Mouse (Mus musculus): ENCODE data around the gene Aptx. TPM values are rescaled to one million over a fixed set of nuclear protein-coding genes. Genes with fewer than 3 reads are reported as not detected.

Aptx gene
- 28.3 and 29.1 TPM in 2 replicates for polyA plus RNA-seq (2014; fragmentation: Nextera tagmentation; extraction: Ambion mirVana)

DNA sequence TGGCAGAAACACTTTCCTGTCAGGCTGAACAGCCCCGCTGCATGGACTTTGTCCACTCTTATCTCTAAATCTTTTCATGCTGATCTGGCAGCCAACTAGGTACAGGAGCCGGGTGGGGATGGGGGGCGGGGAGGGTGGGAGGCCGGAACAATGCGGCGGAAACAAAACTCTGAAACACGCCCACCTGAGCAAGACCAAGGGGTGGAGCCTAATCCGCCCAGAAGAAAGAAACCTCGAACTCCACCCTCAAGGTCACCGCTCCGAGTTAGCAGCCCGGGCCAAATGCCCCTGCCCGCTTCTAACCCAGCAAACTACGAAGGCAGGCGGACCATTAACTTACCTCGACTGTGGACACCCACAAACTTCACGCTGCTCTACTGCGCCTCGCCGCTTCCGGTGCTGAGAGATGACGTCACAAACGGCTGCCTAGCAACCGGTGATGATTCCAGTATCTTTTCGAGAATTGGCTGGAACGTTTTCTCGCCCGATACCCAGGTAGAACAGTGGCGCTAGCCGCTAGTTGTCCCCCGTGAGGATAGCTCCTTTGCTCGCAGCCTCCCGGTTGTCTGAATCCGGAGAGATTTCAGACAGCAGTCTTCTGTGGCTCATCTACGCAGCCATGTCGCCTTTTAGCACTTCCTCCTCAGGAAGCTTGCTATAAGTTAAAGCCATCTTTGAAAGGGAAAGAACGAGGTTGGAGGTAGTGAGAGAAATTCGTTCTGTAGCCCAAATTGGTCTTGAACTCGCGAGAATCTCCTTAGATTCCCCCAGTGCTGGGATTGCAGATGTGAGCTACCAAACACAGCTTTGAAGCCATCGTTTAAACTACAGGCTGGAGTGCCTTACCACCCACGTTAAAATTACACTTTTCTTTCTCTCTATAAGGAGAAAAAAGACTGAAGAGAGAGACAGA lies at the start of gene Aptx:
Gene Aptx (minus strand): TSS at position 398 of the 913 bp plus-strand sequence.
- TF ChIP-seq CTCF (IDR thresholded peaks at IDR 0.05; ENCODE audit: low read depth): peak; percentile 18
- peak within 1 kb of the TSS; percentile 66 for H3K9ac ChIP-seq
- WGBS: under 1% methylated on average over 42 of the region's 42 CpGs
- peak within 1 kb of the TSS; percentile 94 for H3K27ac ChIP-seq (ENCODE audit: low read depth)
- peak within 1 kb of the TSS; percentile 62 for H3K4me3 ChIP-seq (ENCODE audit: low read depth, low read length)
- ATAC-seq (ENCODE audit: insufficient read depth): peak; percentile 94
- peaks cover 9% of the 10 kb centered on the region; the same call in 1 of the 2 replicates for H3K4me1 ChIP-seq (ENCODE audit: insufficient read depth)
- peak within 1 kb of the TSS; percentile 85 for H3K4me2 ChIP-seq
- H3K36me3 ChIP-seq (ENCODE audit: insufficient read depth): no peaks in the 10 kb centered on the region
- H3K9me3 ChIP-seq (ENCODE audit: low read depth, low read length): no peaks in the 10 kb centered on the region
- no peaks in the 10 kb centered on the region for H3K27me3 ChIP-seq (ENCODE audit: insufficient read depth, low read length)
- DNase-seq: peak; percentile 99

DNA sequence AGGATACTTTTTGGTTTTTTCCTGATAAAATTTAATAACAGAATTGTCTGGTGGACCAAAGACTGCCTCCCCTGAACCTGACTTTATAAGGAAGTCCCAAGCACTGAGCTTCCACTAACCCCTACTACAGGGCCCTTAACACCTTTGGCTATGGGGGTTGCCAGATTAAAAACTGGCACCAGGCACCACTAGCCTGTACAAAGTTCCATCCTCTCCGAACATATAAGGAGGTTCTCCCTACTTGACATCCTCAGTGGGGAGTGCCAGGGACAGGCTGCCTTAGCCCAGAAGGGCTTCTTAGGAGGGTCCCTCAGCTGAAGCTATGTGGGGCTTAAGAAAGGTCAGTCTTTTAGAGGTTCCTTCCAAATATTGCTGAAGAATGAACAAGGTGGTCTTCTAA lies 32.4 kb upstream of the Aptx start:
- Histone ChIP-seq H3K36me3 (ENCODE audit: insufficient read depth) (peaks cover 88% of the 10 kb centered on the region), H3K27me3 (ENCODE audit: insufficient read depth, low read length) (no peaks in the 10 kb centered on the region), H3K9me3 (ENCODE audit: low read depth, low read length) (no peaks in the 10 kb centered on the region), H3K4me2 (no peak overlapping the region), H3K4me1 (ENCODE audit: insufficient read depth) (no peaks in the 10 kb centered on the region), H3K9ac (no peak overlapping the region), H3K27ac (ENCODE audit: low read depth) (no peak overlapping the region), H3K4me3 (ENCODE audit: low read depth, low read length) (no peak overlapping the region)
- ATAC-seq (ENCODE audit: insufficient read depth): peak; percentile 21; the same call in 1 of the 2 replicates
- no peak for TF ChIP-seq CTCF (IDR thresholded peaks at IDR 0.05; ENCODE audit: low read depth)
- DNase-seq: no peak
- WGBS: 69% methylated on average over 1 of the region's 1 CpGs

- DNase-seq: no peak
- no peak overlapping the region for H3K4me2 ChIP-seq
- H3K4me1 ChIP-seq (ENCODE audit: insufficient read depth): no peaks in the 10 kb centered on the region
- no peak overlapping the region for H3K27ac ChIP-seq (ENCODE audit: low read depth)
- no peaks in the 10 kb centered on the region for H3K27me3 ChIP-seq (ENCODE audit: insufficient read depth, low read length)
- H3K4me3 ChIP-seq (ENCODE audit: low read depth, low read length): no peak overlapping the region
- peaks cover 94% of the 10 kb centered on the region for H3K36me3 ChIP-seq (ENCODE audit: insufficient read depth)
- no peak for ATAC-seq (ENCODE audit: insufficient read depth)
- no peaks in the 10 kb centered on the region for H3K9me3 ChIP-seq (ENCODE audit: low read depth, low read length)
- no peak overlapping the region for H3K9ac ChIP-seq
- TF ChIP-seq CTCF (IDR thresholded peaks at IDR 0.05; ENCODE audit: low read depth): no peak
Observed at GRCm38 (mm10) chr4:40731262-40731661, 28.3 kb upstream of the Aptx start.

GRCm38 (mm10) chr4:40727247-40727646 lies 24.3 kb upstream of the Aptx start:
- H3K4me3 ChIP-seq (ENCODE audit: low read depth, low read length): no peak overlapping the region
- no peak overlapping the region for H3K4me2 ChIP-seq
- TF ChIP-seq CTCF (IDR thresholded peaks at IDR 0.05; ENCODE audit: low read depth): peak; percentile 25
- ATAC-seq (ENCODE audit: insufficient read depth) (no peak), DNase-seq (no peak)
- WGBS: 70% methylated on average over 1 of the region's 1 CpGs
- peaks cover 8% of the 10 kb centered on the region for H3K4me1 ChIP-seq (ENCODE audit: insufficient read depth)
- no peak overlapping the region for H3K27ac ChIP-seq (ENCODE audit: low read depth)
- H3K27me3 ChIP-seq (ENCODE audit: insufficient read depth, low read length): no peaks in the 10 kb centered on the region
- H3K9me3 ChIP-seq (ENCODE audit: low read depth, low read length): no peaks in the 10 kb centered on the region
- no peak overlapping the region for H3K9ac ChIP-seq
- H3K36me3 ChIP-seq (ENCODE audit: insufficient read depth): peaks cover 82% of the 10 kb centered on the region

DNA sequence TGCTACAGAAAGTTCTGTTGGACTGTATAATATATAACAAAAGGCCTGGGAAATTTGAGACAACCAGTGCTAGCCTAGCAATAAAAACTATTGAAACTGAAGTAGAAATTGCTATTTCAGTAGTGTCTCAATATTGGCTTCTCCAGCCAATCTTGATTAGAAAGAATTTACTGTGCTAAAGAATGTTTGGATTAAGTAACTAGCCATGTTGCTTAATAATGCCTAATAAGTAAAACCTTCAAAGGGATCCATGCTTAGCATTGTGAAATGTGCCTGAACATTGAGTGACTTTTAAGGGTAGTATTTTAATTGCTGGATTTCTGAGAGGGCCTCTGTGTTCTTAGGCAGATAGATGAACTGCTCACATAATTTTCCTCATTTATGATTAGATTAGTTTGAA lies 22.6 kb upstream of the Aptx start:
- no peak for ATAC-seq (ENCODE audit: insufficient read depth)
- 0 out of 2 replicates have a peak overlapping the region, but pooled peaks have one; percentile 91 for H3K4me3 ChIP-seq (ENCODE audit: low read depth, low read length)
- H3K9ac ChIP-seq: no peak overlapping the region; the same call in 1 of the 2 replicates
- TF ChIP-seq CTCF (IDR thresholded peaks at IDR 0.05; ENCODE audit: low read depth): no peak
- no peak for DNase-seq
- peaks cover 17% of the 10 kb centered on the region for H3K4me1 ChIP-seq (ENCODE audit: insufficient read depth)
- H3K36me3 ChIP-seq (ENCODE audit: insufficient read depth): peaks cover 65% of the 10 kb centered on the region
- peak overlapping the region; percentile 82 for H3K4me2 ChIP-seq
- H3K9me3 ChIP-seq (ENCODE audit: low read depth, low read length): no peaks in the 10 kb centered on the region
- no peak overlapping the region for H3K27ac ChIP-seq (ENCODE audit: low read depth)
- H3K27me3 ChIP-seq (ENCODE audit: insufficient read depth, low read length): no peaks in the 10 kb centered on the region

- H3K36me3 ChIP-seq (ENCODE audit: insufficient read depth): peaks cover 61% of the 10 kb centered on the region
- peaks cover 17% of the 10 kb centered on the region for H3K4me1 ChIP-seq (ENCODE audit: insufficient read depth)
- H3K4me2 ChIP-seq: peak overlapping the region; percentile 82
- no peak for TF ChIP-seq CTCF (IDR thresholded peaks at IDR 0.05; ENCODE audit: low read depth)
- H3K9ac ChIP-seq: no peak overlapping the region; the same call in 1 of the 2 replicates
- H3K27ac ChIP-seq (ENCODE audit: low read depth): no peak overlapping the region
- peak overlapping the region; percentile 91; the same call in 1 of the 2 replicates for H3K4me3 ChIP-seq (ENCODE audit: low read depth, low read length)
- 75% methylated on average over 7 of the region's 7 CpGs for WGBS
- no peaks in the 10 kb centered on the region for H3K27me3 ChIP-seq (ENCODE audit: insufficient read depth, low read length)
- DNase-seq (no peak), ATAC-seq (ENCODE audit: insufficient read depth) (no peak)
- H3K9me3 ChIP-seq (ENCODE audit: low read depth, low read length): no peaks in the 10 kb centered on the region
Observed at GRCm38 (mm10) chr4:40725141-40725540, 22.1 kb upstream of the Aptx start.

GRCm38 (mm10) chr4:40722687-40723460 lies 19.9 kb upstream of the Aptx start:
- no peak for TF ChIP-seq CTCF (IDR thresholded peaks at IDR 0.05; ENCODE audit: low read depth)
- H3K4me1 ChIP-seq (ENCODE audit: insufficient read depth): peaks cover 17% of the 10 kb centered on the region
- ATAC-seq (ENCODE audit: insufficient read depth) (peak; percentile 89), DNase-seq (peak; percentile 83)
- no peaks in the 10 kb centered on the region for H3K27me3 ChIP-seq (ENCODE audit: insufficient read depth, low read length)
- peak overlapping the region; percentile 82 for H3K4me2 ChIP-seq
- H3K9ac ChIP-seq: peak overlapping the region; percentile 96
- WGBS: under 1% methylated on average over 61 of the region's 62 CpGs
- H3K4me3 ChIP-seq (ENCODE audit: low read depth, low read length): peak overlapping the region; percentile 91
- H3K27ac ChIP-seq (ENCODE audit: low read depth): peak overlapping the region; percentile 99
- H3K36me3 ChIP-seq (ENCODE audit: insufficient read depth): peaks cover 39% of the 10 kb centered on the region
- no peaks in the 10 kb centered on the region for H3K9me3 ChIP-seq (ENCODE audit: low read depth, low read length)
